Mouse (Mus musculus) liver, embryonic 12.5 days (tissue): ENCODE data around the gene Mark1. TPM values are rescaled to one million over a fixed set of nuclear protein-coding genes. Genes with fewer than 3 reads are reported as not detected.

ENCODE experiments used
- ATAC-seq: fragments of 200-750 bp; cut with Nextera tagmentation; 2 replicates; pipeline ENCODE4 v1.8.0; 2017; ENCODE audit warnings: moderate number of reproducible peaks, mild to moderate bottlenecking, moderate library complexity
- H3K27ac ChIP-seq: fragments of 300-500 bp; sonication (generic); 2 replicates; pipeline ENCODE4 v1.5.1; 2016; ENCODE audit warnings: mild to moderate bottlenecking
- H3K27me3 ChIP-seq: fragments of 300-500 bp; sonication (generic); replicated peaks from 2 replicates; pipeline ENCODE4 v1.6.1; 2016; ENCODE audit warnings: mild to moderate bottlenecking, moderate library complexity
- H3K36me3 ChIP-seq: fragments of 300-500 bp; sonication (generic); 2 replicates; pipeline ENCODE4 v1.6.1; 2016; ENCODE audit warnings: mild to moderate bottlenecking, moderate library complexity
- H3K4me1 ChIP-seq: fragments of 300-500 bp; sonication (generic); 2 replicates; pipeline ENCODE4 v1.6.1; 2016
- H3K4me2 ChIP-seq: fragments of 300-500 bp; sonication (generic); 2 replicates; pipeline ENCODE4 v1.6.1; 2016; ENCODE audit warnings: mild to moderate bottlenecking, moderate library complexity
- H3K4me3 ChIP-seq: fragments of 300-500 bp; sonication (generic); 2 replicates; pipeline ENCODE4 v1.5.1; 2016; ENCODE audit warnings: mild to moderate bottlenecking, moderate library complexity
- H3K9ac ChIP-seq: fragments of 300-500 bp; sonication (generic); 2 replicates; pipeline ENCODE4 v1.6.1; 2016; ENCODE audit warnings: mild to moderate bottlenecking, moderate library complexity
- H3K9me3 ChIP-seq: fragments of 300-500 bp; sonication (generic); replicated peaks from 2 replicates; pipeline ENCODE4 v1.6.1; 2016; ENCODE audit warnings: mild to moderate bottlenecking, moderate library complexity
- WGBS: fragments of 180-500 bp; shearing (Covaris S2); methylation state at CpG from one replicate; pipeline ENCODE4 v1.1.7; 2016; ENCODE audit not compliant: insufficient replicate concordance; 5-methylcytosine and 5-hydroxymethylcytosine counted together
- polyA plus RNA-seq: library from polyadenylated mRNA; unstranded; fragments of >200 nt; fragmentation: Nextera tagmentation; extraction: Ambion mirVana; gene quantifications from 2 replicates; pipeline ENCODE4 v1.2.1, GENCODE M21; 2016

Mark1 gene
- 0.30 and 0.42 TPM in 2 replicates for polyA plus RNA-seq

- Histone ChIP-seq H3K9ac (peak within 1 kb of the TSS; percentile 27; the same call in 1 of the 2 replicates), H3K4me1 (0 out of 2 replicates have a peak, but pooled peaks cover 6% of the 10 kb centered on the region), H3K4me3 (peak within 1 kb of the TSS; percentile 61), H3K4me2 (peak within 1 kb of the TSS; percentile 75), H3K27me3 (peaks cover 63% of the 10 kb centered on the region), H3K27ac (no peak within 1 kb of the TSS), H3K9me3 (no peaks in the 10 kb centered on the region), H3K36me3 (no peaks in the 10 kb centered on the region)
- WGBS: 2% methylated on average over 49 of the region's 88 CpGs
- ATAC-seq: no peak
Measured at GRCm38 (mm10) chr1:184999071-184999750, at the start of gene Mark1. Mark1 (minus strand) TSS chr1:184999570.

GRCm38 (mm10) chr1:185047516-185048247 is 48.3 kb upstream of the Mark1 start:
- Histone ChIP-seq H3K27ac (no peak overlapping the region), H3K36me3 (no peaks in the 10 kb centered on the region), H3K9ac (no peak overlapping the region), H3K9me3 (no peaks in the 10 kb centered on the region), H3K4me1 (no peaks in the 10 kb centered on the region), H3K4me3 (no peak overlapping the region), H3K27me3 (no peaks in the 10 kb centered on the region), H3K4me2 (no peak overlapping the region)
- no peak for ATAC-seq
- WGBS: 66% methylated on average over 12 of the region's 12 CpGs

- H3K27me3 ChIP-seq: no peaks in the 10 kb centered on the region
- no peak overlapping the region for H3K9ac ChIP-seq
- no peak overlapping the region for H3K27ac ChIP-seq
- H3K4me2 ChIP-seq: no peak overlapping the region
- WGBS: 76% methylated on average over 8 of the region's 8 CpGs
- ATAC-seq: no peak
- H3K36me3 ChIP-seq: no peaks in the 10 kb centered on the region
- H3K4me1 ChIP-seq: no peaks in the 10 kb centered on the region
- H3K4me3 ChIP-seq: no peak overlapping the region
- no peaks in the 10 kb centered on the region for H3K9me3 ChIP-seq
Measured at GRCm38 (mm10) chr1:185046513-185046912, 47.1 kb upstream of the Mark1 start.

- WGBS: 64% methylated on average over 7 of the region's 7 CpGs
- H3K4me2 ChIP-seq: no peak overlapping the region
- H3K4me3 ChIP-seq: no peak overlapping the region
- H3K4me1 ChIP-seq: no peaks in the 10 kb centered on the region
- no peak overlapping the region for H3K27ac ChIP-seq
- no peak for ATAC-seq
- no peaks in the 10 kb centered on the region for H3K9me3 ChIP-seq
- no peaks in the 10 kb centered on the region for H3K36me3 ChIP-seq
- H3K27me3 ChIP-seq: no peaks in the 10 kb centered on the region
- no peak overlapping the region for H3K9ac ChIP-seq
Measured at GRCm38 (mm10) chr1:185038183-185038686, 38.9 kb upstream of the Mark1 start.

GRCm38 (mm10) chr1:185030565-185030964 is 31.2 kb upstream of the Mark1 start:
- Histone ChIP-seq H3K27ac (no peak overlapping the region), H3K36me3 (no peaks in the 10 kb centered on the region), H3K9ac (no peak overlapping the region), H3K4me3 (no peak overlapping the region), H3K4me2 (no peak overlapping the region), H3K27me3 (peaks cover 3% of the 10 kb centered on the region; the same call in 1 of the 2 replicates), H3K4me1 (no peaks in the 10 kb centered on the region), H3K9me3 (no peaks in the 10 kb centered on the region)
- WGBS: 80% methylated on average over 9 of the region's 10 CpGs
- no peak for ATAC-seq

GRCm38 (mm10) chr1:185020429-185021168 is 21.2 kb upstream of the Mark1 start:
- 66% methylated on average over 13 of the region's 13 CpGs for WGBS
- no peaks in the 10 kb centered on the region for H3K4me1 ChIP-seq
- no peak overlapping the region for H3K9ac ChIP-seq
- H3K9me3 ChIP-seq: no peaks in the 10 kb centered on the region
- no peak overlapping the region for H3K4me2 ChIP-seq
- H3K27me3 ChIP-seq: no peaks in the 10 kb centered on the region
- ATAC-seq: no peak
- H3K27ac ChIP-seq: no peak overlapping the region
- H3K36me3 ChIP-seq: no peaks in the 10 kb centered on the region
- H3K4me3 ChIP-seq: no peak overlapping the region

- Histone ChIP-seq H3K4me1 (no peaks in the 10 kb centered on the region), H3K27me3 (no peaks in the 10 kb centered on the region), H3K4me2 (no peak overlapping the region), H3K27ac (no peak overlapping the region), H3K9ac (no peak overlapping the region), H3K9me3 (no peaks in the 10 kb centered on the region), H3K36me3 (no peaks in the 10 kb centered on the region), H3K4me3 (no peak overlapping the region)
- 50% methylated on average over 3 of the region's 3 CpGs for WGBS
- ATAC-seq: no peak
Measured at GRCm38 (mm10) chr1:185012566-185012965, 13.2 kb upstream of the Mark1 start.

GRCm38 (mm10) chr1:185007066-185007465 is 7.7 kb upstream of the Mark1 start:
- no peaks in the 10 kb centered on the region for H3K9me3 ChIP-seq
- H3K4me1 ChIP-seq: no peaks in the 10 kb centered on the region
- H3K27ac ChIP-seq: no peak overlapping the region
- no peaks in the 10 kb centered on the region for H3K36me3 ChIP-seq
- peaks cover 12% of the 10 kb centered on the region for H3K27me3 ChIP-seq
- WGBS: 70% methylated on average over 5 of the region's 5 CpGs
- H3K9ac ChIP-seq: no peak overlapping the region
- no peak overlapping the region for H3K4me3 ChIP-seq
- no peak overlapping the region for H3K4me2 ChIP-seq
- ATAC-seq: no peak

GRCm38 (mm10) chr1:184999780-185000599 is 620 bp upstream of the Mark1 start:
- no peak overlapping the region for H3K27ac ChIP-seq
- 3% methylated on average over 40 of the region's 65 CpGs for WGBS
- no peaks in the 10 kb centered on the region for H3K36me3 ChIP-seq
- ATAC-seq: no peak
- H3K9me3 ChIP-seq: no peaks in the 10 kb centered on the region
- peaks cover 63% of the 10 kb centered on the region for H3K27me3 ChIP-seq
- H3K4me3 ChIP-seq: peak overlapping the region; percentile 61
- H3K4me2 ChIP-seq: peak overlapping the region; percentile 75
- 0 out of 2 replicates have a peak, but pooled peaks cover 4% of the 10 kb centered on the region for H3K4me1 ChIP-seq
- H3K9ac ChIP-seq: no peak overlapping the region

GRCm38 (mm10) chr1:184998631-184999030 is 739 bp downstream of the Mark1 start:
- WGBS: 15% methylated on average over 2 of the region's 2 CpGs
- peaks cover 63% of the 10 kb centered on the region for H3K27me3 ChIP-seq
- H3K36me3 ChIP-seq: no peaks in the 10 kb centered on the region
- H3K4me2 ChIP-seq: peak overlapping the region; percentile 75
- peak overlapping the region; percentile 27; the same call in 1 of the 2 replicates for H3K9ac ChIP-seq
- H3K9me3 ChIP-seq: no peaks in the 10 kb centered on the region
- H3K27ac ChIP-seq: no peak overlapping the region
- H3K4me1 ChIP-seq: 0 out of 2 replicates have a peak, but pooled peaks cover 6% of the 10 kb centered on the region
- no peak for ATAC-seq
- H3K4me3 ChIP-seq: peak overlapping the region; percentile 61

- H3K4me3 ChIP-seq: no peak overlapping the region
- no peak overlapping the region for H3K9ac ChIP-seq
- no peak for ATAC-seq
- no peak overlapping the region for H3K27ac ChIP-seq
- 0 out of 2 replicates have a peak, but pooled peaks cover 6% of the 10 kb centered on the region for H3K4me1 ChIP-seq
- H3K36me3 ChIP-seq: no peaks in the 10 kb centered on the region
- peaks cover 60% of the 10 kb centered on the region for H3K27me3 ChIP-seq
- 62% methylated on average over 9 of the region's 9 CpGs for WGBS
- no peaks in the 10 kb centered on the region for H3K9me3 ChIP-seq
- no peak overlapping the region for H3K4me2 ChIP-seq
Measured at GRCm38 (mm10) chr1:184998161-184998560, 1.2 kb downstream of the Mark1 start.
